Mouse (Mus musculus) heart, adult 18-20 months (tissue): Measurements from ENCODE around the gene Abhd2. TPM values are rescaled to one million over a fixed set of nuclear protein-coding genes. Genes with fewer than 3 reads are reported as not detected.

Experiments
- DNase-seq, 2 experiments: peaks; one replicate each; pipeline ENCODE4 v3.0.0; 2021 to 2022; ENCODE audit warnings: mixed read lengths in 1 of 2
- total RNA-seq, 2 experiments: library from RNA; stranded (reverse); gene quantifications; 2 replicates each; pipeline ENCODE4 v1.2.3; 2021

Gene Abhd2
- total RNA-seq, 2 experiments from 2014 or later, result 33.0 to 36.3 TPM

GRCm38 (mm10) chr7:79293605-79294232 is 20.7 kb downstream of the Abhd2 start:
- DNase-seq, result no peak

- no peak for DNase-seq
Measured at GRCm38 (mm10) chr7:79294449-79294980, 21.5 kb downstream of the Abhd2 start.

DNA sequence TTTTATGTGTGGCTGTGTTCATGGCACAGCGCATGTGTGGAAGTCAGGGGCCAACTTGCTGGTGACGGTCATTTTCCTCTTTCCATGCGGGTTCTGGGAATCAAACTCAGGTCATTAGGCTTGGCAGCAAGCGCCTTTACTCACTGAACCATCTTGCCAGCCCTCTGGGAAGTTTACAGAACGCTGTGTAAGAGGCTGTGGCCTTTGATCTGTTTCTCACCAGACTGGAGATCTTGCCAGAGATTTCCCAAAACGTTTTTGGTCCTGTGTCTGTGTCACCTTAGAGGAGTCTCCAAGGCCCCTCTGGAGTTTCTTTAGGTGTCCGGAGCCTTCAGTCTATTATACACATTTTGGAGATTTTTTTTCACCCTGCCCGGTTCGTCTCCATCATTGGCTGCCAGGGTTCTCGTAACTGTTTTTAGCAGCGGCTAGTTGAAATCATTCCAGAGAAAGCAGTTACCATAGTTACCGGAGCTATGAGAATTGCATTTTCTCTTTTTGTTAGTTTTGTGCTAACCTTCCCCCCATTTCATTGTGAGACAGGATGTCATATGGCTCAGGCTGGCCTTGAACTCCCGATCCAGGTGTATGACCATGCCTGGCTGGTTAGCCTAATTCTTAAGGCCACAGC is 22.3 kb downstream of the Abhd2 start:
- DNase-seq, result no peak

- no peak for DNase-seq
Measured at GRCm38 (mm10) chr7:79298681-79299080, 25.7 kb downstream of the Abhd2 start.

GRCm38 (mm10) chr7:79299548-79299947 is 26.5 kb downstream of the Abhd2 start:
- DNase-seq, result no peak

DNA sequence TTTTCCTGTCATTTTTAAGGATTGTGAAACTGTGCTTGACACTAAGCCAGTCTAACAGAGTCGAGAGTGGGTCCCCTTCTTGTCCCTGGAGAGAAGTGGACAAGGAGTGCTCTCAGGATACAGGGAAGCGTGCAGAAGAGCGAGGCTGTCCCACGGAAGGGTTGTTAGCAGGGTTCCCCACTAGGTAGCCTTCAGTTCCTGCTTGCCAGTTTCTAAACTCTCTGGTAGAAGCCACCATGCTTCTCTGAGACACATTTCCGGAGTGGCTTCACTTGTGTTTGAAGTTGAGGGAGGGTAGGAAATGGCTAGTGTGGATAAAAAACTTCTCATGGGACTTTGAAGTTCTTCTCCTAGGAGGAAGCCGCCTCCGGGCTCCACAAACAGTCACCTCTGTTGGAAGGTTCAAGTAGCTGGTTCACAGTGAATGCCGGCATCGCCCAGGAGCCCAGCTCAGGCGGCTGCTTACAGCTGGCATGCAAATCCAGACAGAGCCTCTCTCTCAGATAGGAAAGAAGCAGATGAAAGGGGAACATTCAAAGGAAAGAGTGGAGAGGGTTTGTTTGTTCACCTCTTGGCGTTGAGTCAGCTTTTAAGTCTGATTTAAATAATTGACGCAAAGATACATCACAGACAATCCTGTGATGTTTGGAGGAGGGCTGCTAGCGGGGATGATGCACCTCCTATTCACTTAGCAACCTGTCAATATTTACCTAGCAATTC is 27.6 kb downstream of the Abhd2 start:
- no peak for DNase-seq

GRCm38 (mm10) chr7:79302145-79302544 is 29.1 kb downstream of the Abhd2 start:
- DNase-seq, result no peak

- no peak for DNase-seq
Measured at GRCm38 (mm10) chr7:79302586-79302985, 29.6 kb downstream of the Abhd2 start.

DNA sequence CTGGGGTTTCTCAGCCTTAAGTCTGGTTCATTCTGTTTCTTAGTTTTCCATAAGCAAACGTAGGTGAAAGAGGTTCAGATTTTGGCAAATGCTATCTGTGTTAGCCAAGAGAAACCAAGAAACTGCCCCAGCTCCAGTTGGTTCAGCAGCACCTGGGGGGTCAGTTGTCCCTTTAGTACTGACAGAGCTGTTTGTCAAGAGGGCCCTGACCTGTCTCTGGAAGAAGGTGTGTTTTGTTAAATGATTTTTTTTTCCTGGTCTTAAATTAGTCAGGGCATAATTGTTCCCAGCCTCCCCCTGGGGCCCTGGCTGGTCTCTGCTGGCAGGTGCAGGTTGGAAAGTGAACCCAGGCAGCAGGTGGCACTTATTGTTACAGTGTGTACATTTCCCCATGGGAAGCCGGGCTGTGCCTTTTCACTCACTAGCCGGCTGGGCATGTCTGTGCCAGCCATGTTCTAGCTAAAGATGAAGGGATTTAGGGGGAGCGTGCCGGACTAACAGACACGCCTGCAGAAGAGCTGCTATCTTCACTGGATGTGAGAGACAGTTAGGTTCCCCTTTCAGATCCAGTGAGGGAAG is 30.3 kb downstream of the Abhd2 start:
- DNase-seq, result no peak

GRCm38 (mm10) chr7:79308455-79309030 is 35.5 kb downstream of the Abhd2 start:
- DNase-seq, result peak in 1 of 2 experiments; percentile 25

- peak; percentile 49 to 70 for DNase-seq
Measured at GRCm38 (mm10) chr7:79309247-79310190, 36.5 kb downstream of the Abhd2 start.

DNA sequence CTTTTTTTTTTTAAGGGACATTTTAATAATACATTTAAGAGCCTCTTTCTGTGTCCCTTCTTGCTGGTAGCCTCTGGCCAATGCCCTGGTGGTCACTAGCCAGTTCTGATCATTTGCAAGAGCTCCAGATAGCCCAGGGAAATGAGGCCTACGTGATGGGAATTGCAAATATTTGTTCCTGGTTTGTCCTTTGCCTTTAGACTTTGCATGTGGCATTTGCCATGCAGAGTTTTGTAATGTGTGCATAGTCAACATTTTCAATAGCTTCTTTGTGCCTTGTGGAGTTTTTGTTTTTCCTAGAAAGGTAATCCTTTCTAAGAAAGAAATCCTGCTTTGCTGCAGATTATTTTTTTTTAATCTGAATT is 37.2 kb downstream of the Abhd2 start:
- no peak for DNase-seq

GRCm38 (mm10) chr7:79311420-79311988 is 38.5 kb downstream of the Abhd2 start:
- peak; percentile 72 to 76 for DNase-seq

DNA sequence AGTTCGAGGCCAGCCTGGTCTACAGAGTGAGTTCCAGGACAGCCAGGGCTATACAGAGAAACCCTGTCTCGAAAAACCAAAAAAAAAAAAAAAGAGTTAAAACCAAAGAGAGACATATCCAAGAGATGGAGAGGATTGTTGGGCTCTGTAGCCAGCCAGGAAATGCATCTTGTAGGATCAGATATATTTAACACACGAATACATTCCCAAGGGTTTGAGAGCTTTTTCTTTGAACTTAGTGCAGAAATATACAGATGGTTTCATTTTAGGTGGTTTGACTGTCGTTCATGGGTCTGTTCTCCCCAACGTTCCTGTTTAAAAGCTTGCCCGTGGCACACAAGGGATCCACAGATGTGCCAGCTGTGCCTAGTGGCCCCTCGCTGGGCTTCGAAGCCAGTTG is 39.2 kb downstream of the Abhd2 start:
- DNase-seq, result no peak

DNA sequence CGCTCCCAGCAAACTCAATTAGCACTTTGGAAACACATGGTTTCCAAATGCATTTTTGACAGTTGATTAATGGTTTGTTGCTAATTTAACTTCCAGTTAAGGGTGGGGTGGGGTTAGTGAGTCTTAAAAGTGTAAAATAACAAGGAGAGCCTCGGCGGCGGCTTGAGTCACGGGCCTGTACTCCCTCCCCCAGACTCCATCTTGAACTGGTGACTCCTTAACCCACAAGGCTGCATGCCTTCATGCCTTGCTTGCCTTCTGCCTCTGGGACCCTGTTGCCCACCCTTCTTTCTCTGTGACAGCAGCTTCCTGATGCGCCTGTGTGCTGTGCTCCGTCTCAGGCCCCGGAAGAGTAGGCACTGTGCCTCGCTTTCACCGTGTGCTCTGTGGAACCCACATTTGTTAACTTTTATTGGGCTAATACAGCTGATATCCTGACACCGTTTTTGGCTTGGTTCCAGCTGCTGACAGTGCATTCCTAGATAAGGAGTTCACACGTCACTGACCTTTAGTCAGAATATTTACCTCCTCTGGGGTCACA is 40.6 kb downstream of the Abhd2 start:
- no peak for DNase-seq

DNA sequence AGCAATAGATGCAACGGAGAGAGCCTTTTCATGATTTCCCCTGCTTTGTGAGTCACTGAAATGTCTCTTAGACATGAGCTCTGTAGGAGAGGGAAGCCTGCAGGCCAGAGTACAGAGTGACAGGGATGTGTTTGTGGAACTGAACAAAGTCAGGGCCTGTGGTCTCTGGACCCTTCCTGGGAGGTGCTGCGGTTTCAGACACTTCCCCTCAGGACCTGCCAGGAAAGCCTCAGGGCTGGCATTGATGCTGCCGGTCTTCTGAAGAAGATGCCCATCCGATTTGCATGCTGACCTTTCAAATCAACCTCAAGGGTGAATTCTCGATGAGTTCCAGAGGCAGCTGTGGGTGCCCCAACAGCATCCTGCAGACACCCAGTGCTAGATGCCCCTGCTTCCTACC is 41.5 kb downstream of the Abhd2 start:
- DNase-seq, result no peak

- DNase-seq, result no peak
Measured at GRCm38 (mm10) chr7:79315149-79315548, 42.1 kb downstream of the Abhd2 start.

DNA sequence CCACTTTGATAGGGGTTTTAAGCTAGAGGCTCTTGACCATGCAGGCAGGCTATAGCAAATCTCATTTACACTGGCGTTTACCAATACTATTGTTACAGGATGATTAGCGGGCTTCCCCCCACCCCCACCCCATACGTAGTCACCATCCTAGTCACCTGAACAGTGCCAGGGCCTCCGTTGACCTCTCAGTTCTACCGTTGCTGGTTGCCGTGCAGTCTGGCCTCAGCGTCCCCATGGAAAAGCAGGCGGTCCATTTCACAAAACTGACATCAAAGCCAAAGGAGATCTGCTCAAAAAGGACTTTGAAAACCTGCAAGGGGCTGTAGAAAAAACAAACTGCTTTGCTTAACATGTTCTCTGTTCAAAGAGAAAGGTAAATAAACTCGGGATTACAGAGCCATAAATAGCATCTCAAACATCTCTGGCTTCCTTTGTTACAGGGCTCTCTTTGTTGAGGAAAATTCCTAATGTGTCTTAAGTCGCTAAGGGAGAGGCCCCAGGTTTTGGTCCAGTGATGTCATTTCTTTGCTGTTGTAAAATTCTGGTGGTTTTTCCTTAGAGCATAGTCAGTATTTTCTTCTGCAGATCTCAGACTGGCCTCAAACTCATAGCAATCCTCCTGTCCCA is 43.2 kb downstream of the Abhd2 start:
- no peak for DNase-seq

DNA sequence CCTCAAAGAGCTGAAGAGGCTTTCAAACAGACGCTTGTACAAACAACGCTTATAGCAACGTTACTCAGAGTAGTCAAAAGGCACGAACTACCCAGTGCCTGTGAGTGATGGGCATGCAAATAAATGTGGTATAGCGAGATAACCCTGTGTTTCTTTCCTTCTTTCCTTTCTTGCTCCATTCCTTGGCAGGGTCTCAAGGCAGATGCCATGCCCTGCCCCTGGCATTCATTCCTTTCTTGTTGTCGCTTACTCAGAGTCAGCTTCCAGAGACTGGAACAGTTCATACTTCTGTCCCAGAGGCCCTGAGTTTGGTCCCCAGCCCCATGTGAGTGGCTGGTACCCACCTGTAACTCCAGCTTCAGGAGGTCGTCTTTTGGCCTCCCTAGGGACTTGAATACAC is 44.6 kb downstream of the Abhd2 start:
- no peak for DNase-seq

- no peak for DNase-seq
Measured at GRCm38 (mm10) chr7:79318110-79318801, 45.3 kb downstream of the Abhd2 start.
